Comparison of ENCODE assay signal across 29 mouse cellular contexts in the genomic region with DNA sequence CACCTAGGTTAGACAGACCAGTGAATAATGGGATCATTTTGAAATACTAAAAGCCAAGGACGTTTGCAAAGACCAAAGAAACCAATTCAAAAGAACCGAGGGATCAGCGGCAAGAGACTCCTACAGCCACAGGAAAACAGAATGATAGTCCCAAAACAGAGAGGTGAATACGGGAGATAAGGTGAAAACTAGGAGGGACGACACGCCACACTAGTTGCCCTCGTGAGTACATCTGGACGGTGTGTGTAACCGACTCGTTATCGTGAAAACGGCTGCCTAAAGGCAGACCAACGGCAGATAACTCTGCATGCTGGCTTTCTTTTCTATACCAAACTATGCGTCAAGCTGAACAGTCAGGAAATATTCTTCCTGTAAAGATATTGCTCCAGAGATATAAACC.
DNase-seq lines count a peak whose midpoint lies in the region; ATAC-seq and TF ChIP-seq lines count a peak whose summit lies in the region.
"Had no signal": no experiment of that assay in that cellular context is flagged by ENCODE, and none has a peak within 500 bp of the region (broad histone marks: within the 10 kb centered on the region; RNA-seq: fewer than 3 reads in every experiment).

No protein-coding gene starts in this region.

- peak; percentile 40; the same call in 1 of the 2 replicates for ATAC-seq in liver, embryonic 11.5 days (replicated peaks; ENCODE audit: low FRiP score)
- peak; percentile 53; the same call in 1 of the 2 replicates for ATAC-seq in liver, embryonic 16.5 days (ENCODE audit: low read depth)
- no peak for ATAC-seq in intestine, postnatal 0 days
- ATAC-seq: forebrain, embryonic 13.5 days had no signal

- TF ChIP-seq CTCF in spleen, adult 2 months (IDR thresholded peaks at IDR 0.05; ENCODE audit: extremely low read depth, insufficient read depth, insufficient read length, insufficient replicate concordance) = no peak
- no peak for TF ChIP-seq CTCF in intestine, postnatal 0 days (IDR thresholded peaks at IDR 0.05; ENCODE audit: low read depth)

- 89% methylated on average over 14 of the region's 14 CpGs for WGBS in spleen, adult 2 months
- WGBS in liver, embryonic 11.5 days = 77% methylated on average over 14 of the region's 14 CpGs
- 58% methylated on average over 14 of the region's 14 CpGs for WGBS in liver, embryonic 16.5 days (ENCODE audit: insufficient replicate concordance)
- 93% methylated on average over 14 of the region's 14 CpGs for WGBS in intestine, postnatal 0 days

- H3K27me3 ChIP-seq in spleen, adult 2 months (ENCODE audit: control insufficient read depth, insufficient read depth, low read length) = no peaks in the 10 kb centered on the region
- no peaks in the 10 kb centered on the region for H3K27me3 ChIP-seq in liver, embryonic 11.5 days (replicated peaks; ENCODE audit: control insufficient read depth, insufficient read depth, low read length)
- H3K27me3 ChIP-seq in liver, embryonic 16.5 days (ENCODE audit: control insufficient read depth, insufficient read depth, low read depth, low read length) = no peaks in the 10 kb centered on the region
- no peaks in the 10 kb centered on the region for H3K27me3 ChIP-seq in intestine, postnatal 0 days (replicated peaks; ENCODE audit: control insufficient read depth, insufficient read depth, low read length)
- H3K27me3 ChIP-seq: forebrain, embryonic 13.5 days; kidney, embryonic 15.5 days; limb, embryonic 15.5 days; lung, embryonic 15.5 days; midbrain, embryonic 12.5 days; neural tube, embryonic 12.5 days had no signal

- no peaks in the 10 kb centered on the region for H3K36me3 ChIP-seq in spleen, adult 2 months (ENCODE audit: control insufficient read depth, insufficient read depth, low read length)
- no peaks in the 10 kb centered on the region for H3K36me3 ChIP-seq in liver, embryonic 11.5 days (ENCODE audit: control insufficient read depth, insufficient read depth, low read length)
- H3K36me3 ChIP-seq in liver, embryonic 16.5 days (ENCODE audit: control insufficient read depth, insufficient read depth) = no peaks in the 10 kb centered on the region
- peaks cover 8% of the 10 kb centered on the region; the same call in 1 of the 2 replicates for H3K36me3 ChIP-seq in intestine, postnatal 0 days (ENCODE audit: control insufficient read depth, insufficient read depth)
- H3K36me3 ChIP-seq: limb, embryonic 15.5 days; lung, embryonic 15.5 days; midbrain, embryonic 12.5 days; neural tube, embryonic 12.5 days had no signal

- no peak for DNase-seq in spleen, adult 2 months (ENCODE audit: low read depth in 1 of 2, low spot score in 2 of 2)
- no peak for DNase-seq in spleen, postnatal 14 days (ENCODE audit: low spot score in 2 of 2)
- no peak for DNase-seq in liver, embryonic 11.5 days (ENCODE audit: low spot score)
- DNase-seq in heart, postnatal 36 days = no peak
- no peak for DNase-seq in gastrocnemius, adult 8-10 months (ENCODE audit: low spot score in 2 of 2)
- DNase-seq: adrenal gland, postnatal 14 days; B cell, adult 2 months; cerebellum, adult 8-10 months; cerebellum, postnatal 25 days; gastrocnemius, postnatal 14 days; heart, postnatal 4 days; kidney, adult 11 months; kidney, postnatal 36 days; left cerebral cortex, postnatal 4 days; right cerebral cortex, adult 18-20 months; spleen, adult 18-20 months; thymus, postnatal 4 days had no signal

- peak overlapping the region; percentile 50 for H3K27ac ChIP-seq in spleen, adult 2 months (ENCODE audit: insufficient read depth, low read length)
- H3K27ac ChIP-seq in liver, embryonic 11.5 days (ENCODE audit: low read depth, low read length) = no peak overlapping the region
- no peak overlapping the region for H3K27ac ChIP-seq in liver, embryonic 16.5 days (ENCODE audit: low read length)
- no peak overlapping the region for H3K27ac ChIP-seq in intestine, postnatal 0 days (ENCODE audit: low read depth, low read length)
- H3K27ac ChIP-seq: forebrain, embryonic 13.5 days; heart, embryonic 10.5 days; hindbrain, embryonic 14.5 days; kidney, embryonic 15.5 days; layer of hippocampus, adult 2 months; limb, embryonic 15.5 days; lung, embryonic 15.5 days; midbrain, embryonic 12.5 days; neural tube, embryonic 12.5 days had no signal

- H3K9me3 ChIP-seq in liver, embryonic 11.5 days (ENCODE audit: control insufficient read depth, low read length) = no peaks in the 10 kb centered on the region
- no peaks in the 10 kb centered on the region for H3K9me3 ChIP-seq in liver, embryonic 16.5 days (replicated peaks; ENCODE audit: control insufficient read depth, low read length)
- no peaks in the 10 kb centered on the region for H3K9me3 ChIP-seq in intestine, postnatal 0 days (ENCODE audit: control insufficient read depth)
- H3K9me3 ChIP-seq: forebrain, embryonic 13.5 days; heart, embryonic 10.5 days; kidney, embryonic 15.5 days; limb, embryonic 15.5 days; lung, embryonic 15.5 days; midbrain, embryonic 12.5 days; neural tube, embryonic 12.5 days had no signal

- intact Hi-C loops in heart, postnatal 36 days (cut with DNase I) = no loop called here

- no peak overlapping the region for H3K9ac ChIP-seq in liver, embryonic 11.5 days (ENCODE audit: low read depth, low read length)
- no peak overlapping the region for H3K9ac ChIP-seq in liver, embryonic 16.5 days (ENCODE audit: low read depth, low read length)
- no peak overlapping the region for H3K9ac ChIP-seq in intestine, postnatal 0 days (ENCODE audit: low read depth, low read length)
- H3K9ac ChIP-seq: forebrain, embryonic 13.5 days; hindbrain, embryonic 14.5 days; kidney, embryonic 15.5 days; limb, embryonic 15.5 days; lung, embryonic 15.5 days; midbrain, embryonic 12.5 days; neural tube, embryonic 12.5 days had no signal

- no peak for TF ChIP-seq POLR2A in spleen, adult 2 months (IDR thresholded peaks at IDR 0.05; ENCODE audit: low read depth, low read length)

- no peak overlapping the region for H3K4me2 ChIP-seq in liver, embryonic 11.5 days
- H3K4me2 ChIP-seq in liver, embryonic 16.5 days (ENCODE audit: low read depth, low read length) = no peak overlapping the region
- no peak overlapping the region for H3K4me2 ChIP-seq in intestine, postnatal 0 days (replicated peaks; ENCODE audit: low read depth)
- H3K4me2 ChIP-seq: forebrain, embryonic 13.5 days; hindbrain, embryonic 14.5 days; kidney, embryonic 15.5 days; limb, embryonic 15.5 days; lung, embryonic 15.5 days; midbrain, embryonic 12.5 days; neural tube, embryonic 12.5 days had no signal

- no peak overlapping the region for H3K4me3 ChIP-seq in spleen, adult 2 months (ENCODE audit: extremely low read depth, insufficient read depth, insufficient read length)
- H3K4me3 ChIP-seq in liver, embryonic 11.5 days (ENCODE audit: low read depth, low read length) = no peak overlapping the region
- no peak overlapping the region for H3K4me3 ChIP-seq in liver, embryonic 16.5 days (ENCODE audit: low read depth, low read length)
- no peak overlapping the region for H3K4me3 ChIP-seq in intestine, postnatal 0 days (ENCODE audit: low read depth, low read length)
- H3K4me3 ChIP-seq: forebrain, embryonic 13.5 days; heart, embryonic 10.5 days; kidney, embryonic 15.5 days; layer of hippocampus, adult 2 months; limb, embryonic 15.5 days; lung, embryonic 15.5 days; midbrain, embryonic 12.5 days; myocyte; neural tube, embryonic 12.5 days had no signal

- peaks cover 37% of the 10 kb centered on the region for H3K4me1 ChIP-seq in spleen, adult 2 months (ENCODE audit: control insufficient read depth, insufficient read depth, insufficient read length)
- peaks cover 13% of the 10 kb centered on the region for H3K4me1 ChIP-seq in liver, embryonic 11.5 days (replicated peaks; ENCODE audit: control insufficient read depth, insufficient read depth, low read length)
- H3K4me1 ChIP-seq in liver, embryonic 16.5 days (ENCODE audit: control insufficient read depth, low read depth, low read length) = no peaks in the 10 kb centered on the region; the same call in 1 of the 2 replicates
- H3K4me1 ChIP-seq in intestine, postnatal 0 days (replicated peaks; ENCODE audit: control insufficient read depth, insufficient read depth, low read length) = no peaks in the 10 kb centered on the region
- H3K4me1 ChIP-seq: forebrain, embryonic 13.5 days; limb, embryonic 15.5 days; neural tube, embryonic 12.5 days had no signal
